Mouse (Mus musculus): Measurements from ENCODE around the gene Fbxl14. TPM values are rescaled to one million over a fixed set of nuclear protein-coding genes. Genes with fewer than 3 reads are reported as not detected.

Gene Fbxl14
- polyA plus RNA-seq, 1 experiment from 2014 or later, result 3.3 TPM

GRCm38 (mm10) chr6:119508634-119509375 lies 29.3 kb downstream of the Fbxl14 start:
- Histone ChIP-seq H3K36me3 (no peaks in the 10 kb centered on the region), H3K4me1 (replicated peaks) (peaks cover 1% of the 10 kb centered on the region; the same call in 1 of the 2 replicates), H3K27me3 (no peaks in the 10 kb centered on the region), H3K4me2 (no peak overlapping the region), H3K9ac (no peak overlapping the region), H3K9me3 (no peaks in the 10 kb centered on the region), H3K27ac (no peak overlapping the region), H3K4me3 (no peak overlapping the region)
- 84% methylated on average over 10 of the region's 10 CpGs for WGBS
- ATAC-seq (ENCODE audit: low FRiP score), result no peak

GRCm38 (mm10) chr6:119509437-119510037 lies 30.1 kb downstream of the Fbxl14 start:
- no peak overlapping the region for H3K4me2 ChIP-seq
- H3K36me3 ChIP-seq, result no peaks in the 10 kb centered on the region
- no peaks in the 10 kb centered on the region for H3K27me3 ChIP-seq
- no peaks in the 10 kb centered on the region for H3K9me3 ChIP-seq
- no peak for ATAC-seq (ENCODE audit: low FRiP score)
- no peak overlapping the region for H3K4me3 ChIP-seq
- 90% methylated on average over 13 of the region's 13 CpGs for WGBS
- H3K9ac ChIP-seq, result no peak overlapping the region
- H3K27ac ChIP-seq, result no peak overlapping the region
- peaks cover 8% of the 10 kb centered on the region for H3K4me1 ChIP-seq (replicated peaks)

GRCm38 (mm10) chr6:119512701-119513100 lies 33.2 kb downstream of the Fbxl14 start:
- Histone ChIP-seq H3K9ac (no peak overlapping the region), H3K27me3 (no peaks in the 10 kb centered on the region), H3K4me1 (replicated peaks) (peaks cover 12% of the 10 kb centered on the region), H3K4me2 (no peak overlapping the region), H3K27ac (no peak overlapping the region), H3K9me3 (no peaks in the 10 kb centered on the region; the same call in 1 of the 2 replicates), H3K36me3 (no peaks in the 10 kb centered on the region), H3K4me3 (no peak overlapping the region)
- ATAC-seq (ENCODE audit: low FRiP score), result no peak
- WGBS, result 87% methylated on average over 11 of the region's 11 CpGs

- 83% methylated on average over 5 of the region's 5 CpGs for WGBS
- Histone ChIP-seq H3K36me3 (no peaks in the 10 kb centered on the region), H3K9ac (no peak overlapping the region), H3K4me3 (no peak overlapping the region), H3K4me2 (no peak overlapping the region), H3K4me1 (replicated peaks) (peaks cover 12% of the 10 kb centered on the region), H3K27ac (no peak overlapping the region), H3K27me3 (no peaks in the 10 kb centered on the region), H3K9me3 (no peaks in the 10 kb centered on the region; the same call in 1 of the 2 replicates)
- ATAC-seq (ENCODE audit: low FRiP score), result no peak
These were observed 34.0 kb downstream of the Fbxl14 start for GRCm38 (mm10) chr6:119513452-119513851.

- no peak overlapping the region for H3K4me3 ChIP-seq
- no peak overlapping the region for H3K4me2 ChIP-seq
- H3K27me3 ChIP-seq, result no peaks in the 10 kb centered on the region
- H3K27ac ChIP-seq, result no peak overlapping the region
- no peaks in the 10 kb centered on the region; the same call in 1 of the 2 replicates for H3K9me3 ChIP-seq
- H3K4me1 ChIP-seq (replicated peaks), result peaks cover 12% of the 10 kb centered on the region
- no peak for ATAC-seq (ENCODE audit: low FRiP score)
- no peak overlapping the region for H3K9ac ChIP-seq
- 66% methylated on average over 7 of the region's 7 CpGs for WGBS
- no peaks in the 10 kb centered on the region for H3K36me3 ChIP-seq
These were observed 34.6 kb downstream of the Fbxl14 start for GRCm38 (mm10) chr6:119514085-119514484.

- Histone ChIP-seq H3K4me2 (no peak overlapping the region), H3K9me3 (peaks cover 3% of the 10 kb centered on the region; the same call in 1 of the 2 replicates), H3K4me1 (replicated peaks) (peaks cover 13% of the 10 kb centered on the region), H3K27me3 (no peaks in the 10 kb centered on the region), H3K27ac (no peak overlapping the region), H3K36me3 (no peaks in the 10 kb centered on the region), H3K4me3 (no peak overlapping the region), H3K9ac (no peak overlapping the region)
- 32% methylated on average over 9 of the region's 9 CpGs for WGBS
- no peak for ATAC-seq (ENCODE audit: low FRiP score)
These were observed 41.3 kb downstream of the Fbxl14 start for GRCm38 (mm10) chr6:119520731-119521130.

GRCm38 (mm10) chr6:119521482-119521900 lies 42.0 kb downstream of the Fbxl14 start:
- peaks cover 3% of the 10 kb centered on the region; the same call in 1 of the 2 replicates for H3K9me3 ChIP-seq
- 0 out of 2 replicates have a peak, but pooled peaks have one; percentile 13 for ATAC-seq (ENCODE audit: low FRiP score)
- H3K27ac ChIP-seq, result no peak overlapping the region
- H3K36me3 ChIP-seq, result no peaks in the 10 kb centered on the region
- no peak overlapping the region for H3K4me2 ChIP-seq
- no peaks in the 10 kb centered on the region for H3K27me3 ChIP-seq
- peaks cover 13% of the 10 kb centered on the region for H3K4me1 ChIP-seq (replicated peaks)
- H3K4me3 ChIP-seq, result no peak overlapping the region
- 70% methylated on average over 3 of the region's 3 CpGs for WGBS
- H3K9ac ChIP-seq, result no peak overlapping the region

GRCm38 (mm10) chr6:119521931-119522391 lies 42.5 kb downstream of the Fbxl14 start:
- peaks cover 3% of the 10 kb centered on the region; the same call in 1 of the 2 replicates for H3K9me3 ChIP-seq
- H3K4me1 ChIP-seq (replicated peaks), result peaks cover 13% of the 10 kb centered on the region
- WGBS, result 48% methylated on average over 3 of the region's 3 CpGs
- H3K4me3 ChIP-seq, result no peak overlapping the region
- no peaks in the 10 kb centered on the region for H3K36me3 ChIP-seq
- no peak overlapping the region for H3K4me2 ChIP-seq
- no peak overlapping the region for H3K9ac ChIP-seq
- H3K27ac ChIP-seq, result no peak overlapping the region
- peak; percentile 36; the same call in 1 of the 2 replicates for ATAC-seq (ENCODE audit: low FRiP score)
- H3K27me3 ChIP-seq, result no peaks in the 10 kb centered on the region

GRCm38 (mm10) chr6:119526498-119526897 lies 47.0 kb downstream of the Fbxl14 start:
- H3K9ac ChIP-seq, result no peak overlapping the region
- 79% methylated on average over 5 of the region's 5 CpGs for WGBS

GRCm38 (mm10) chr6:119529659-119530058 lies 50.2 kb downstream of the Fbxl14 start:
- H3K9me3 ChIP-seq, result no peaks in the 10 kb centered on the region
- 97% methylated on average over 3 of the region's 3 CpGs for WGBS
- H3K27me3 ChIP-seq, result no peaks in the 10 kb centered on the region
- H3K4me2 ChIP-seq, result no peak overlapping the region
- no peak overlapping the region for H3K27ac ChIP-seq
- H3K4me3 ChIP-seq, result no peak overlapping the region
- H3K9ac ChIP-seq, result no peak overlapping the region
- no peak for ATAC-seq (ENCODE audit: low FRiP score)
- H3K4me1 ChIP-seq (replicated peaks), result no peaks in the 10 kb centered on the region
- H3K36me3 ChIP-seq, result no peaks in the 10 kb centered on the region

More at GRCm38 (mm10) chr6:119526498-119526897, 47.0 kb downstream of the Fbxl14 start:
- no peaks in the 10 kb centered on the region for H3K36me3 ChIP-seq
- no peak overlapping the region for H3K4me3 ChIP-seq
- H3K4me2 ChIP-seq, result no peak overlapping the region
- H3K4me1 ChIP-seq (replicated peaks), result peaks cover 13% of the 10 kb centered on the region
- ATAC-seq (ENCODE audit: low FRiP score), result no peak
- H3K9me3 ChIP-seq, result no peaks in the 10 kb centered on the region
- H3K27ac ChIP-seq, result no peak overlapping the region
- no peaks in the 10 kb centered on the region for H3K27me3 ChIP-seq
